Mouse (Mus musculus) cortical plate, adult 2 months (tissue): Measurements from ENCODE around the gene Eaf1.

Experiments
- CTCF ChIP-seq: fragments of 200-500 bp; IDR thresholded peaks from 2 replicates; pipeline ENCODE4 v1.5.1; 2011; ENCODE audit warnings: mild to moderate bottlenecking, control low read depth, low read length; ENCODE audit not compliant: insufficient read depth; ENCODE audit errors: extremely low read depth
- POLR2A ChIP-seq: fragments of 200-500 bp; IDR thresholded peaks from 2 replicates; pipeline ENCODE4 v1.6.1; 2011; ENCODE audit warnings: mild to moderate bottlenecking, low read length, control low read depth; ENCODE audit not compliant: insufficient read depth; ENCODE audit errors: extremely low read depth

DNA sequence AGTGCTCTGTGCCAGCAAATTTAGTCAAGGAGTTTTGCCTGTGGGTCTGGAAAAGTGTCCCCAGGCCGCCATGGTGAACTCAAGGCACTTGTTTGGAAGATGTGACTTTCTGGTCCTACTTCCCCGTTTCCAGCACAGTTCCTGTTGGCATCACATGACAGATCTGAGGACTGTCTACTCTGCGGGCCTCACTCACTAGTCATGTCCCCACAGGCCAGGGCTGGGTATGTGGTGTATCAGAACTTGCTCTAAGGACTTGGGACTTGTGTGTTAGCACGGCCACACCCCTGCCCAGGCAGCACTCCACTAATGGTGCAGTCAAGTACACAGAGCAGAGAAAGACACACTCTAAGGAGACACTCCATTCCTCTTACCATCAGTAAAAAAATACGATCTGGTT lies 11.8 kb upstream of the Eaf1 start:
- TF ChIP-seq POLR2A, result no peak
- TF ChIP-seq CTCF, result no peak
